ENCODE assay signal across 8 mouse cellular contexts in the genomic region with DNA sequence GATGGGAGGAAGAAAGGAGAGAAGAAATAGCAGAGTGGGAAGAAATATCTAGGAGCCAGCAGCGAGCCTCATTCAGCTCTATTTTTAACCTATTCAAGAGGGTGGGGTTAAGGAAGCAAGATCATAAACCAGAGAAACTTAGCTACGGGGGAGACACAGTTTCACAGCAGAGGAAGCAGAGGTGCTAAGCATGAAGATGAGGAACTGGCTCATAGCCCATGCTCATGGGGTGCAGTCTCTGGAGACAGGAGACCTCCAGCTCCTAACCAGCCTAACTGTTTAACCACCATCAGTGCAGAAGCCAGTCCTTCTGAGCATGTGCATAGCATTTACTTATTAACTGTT. TPM values are rescaled to one million over a fixed set of nuclear protein-coding genes. Genes with fewer than 3 reads are reported as not detected.
DNase-seq lines count a peak whose midpoint lies in the region; ATAC-seq and TF ChIP-seq lines count a peak whose summit lies in the region.
"Had no signal": no experiment of that assay in that cellular context is flagged by ENCODE, and none has a peak within 500 bp of the region (broad histone marks: within the 10 kb centered on the region; RNA-seq: fewer than 3 reads in every experiment).

No protein-coding gene starts in this region.

- DNase-seq in lung, adult 2 months = no peak
- no peak for DNase-seq in embryonic facial prominence, embryonic 10.5 days (ENCODE audit: low spot score)
- DNase-seq in urinary bladder, adult 2 months (ENCODE audit: low spot score) = no peak

- no peaks in the 10 kb centered on the region for H3K36me3 ChIP-seq in lung, embryonic 15.5 days
- H3K36me3 ChIP-seq in embryonic facial prominence, embryonic 10.5 days (replicated peaks) = no peaks in the 10 kb centered on the region
- H3K36me3 ChIP-seq in hindbrain, embryonic 12.5 days = no peaks in the 10 kb centered on the region
- H3K36me3 ChIP-seq in neural tube, embryonic 14.5 days (ENCODE audit: control insufficient read depth, insufficient read depth, low read length) = no peaks in the 10 kb centered on the region
- no peaks in the 10 kb centered on the region for H3K36me3 ChIP-seq in intestine, embryonic 15.5 days

- H3K9ac ChIP-seq in lung, embryonic 15.5 days = no peak overlapping the region
- no peak overlapping the region for H3K9ac ChIP-seq in hindbrain, embryonic 12.5 days
- no peak overlapping the region for H3K9ac ChIP-seq in neural tube, embryonic 14.5 days (replicated peaks; ENCODE audit: low read depth, low read length)
- H3K9ac ChIP-seq in intestine, embryonic 15.5 days = no peak overlapping the region
- H3K9ac ChIP-seq: liver, embryonic 14.5 days had no signal

- H3K4me2 ChIP-seq in lung, embryonic 15.5 days = no peak overlapping the region
- no peak overlapping the region; the same call in 1 of the 2 replicates for H3K4me2 ChIP-seq in hindbrain, embryonic 12.5 days (replicated peaks)
- H3K4me2 ChIP-seq in neural tube, embryonic 14.5 days (ENCODE audit: low read depth, low read length) = no peak overlapping the region
- no peak overlapping the region for H3K4me2 ChIP-seq in intestine, embryonic 15.5 days (replicated peaks)

- peaks cover 30% of the 10 kb centered on the region for H3K4me1 ChIP-seq in lung, embryonic 15.5 days
- H3K4me1 ChIP-seq in lung, adult 2 months (ENCODE audit: control insufficient read depth, insufficient read depth, low read length) = peaks cover 7% of the 10 kb centered on the region; the same call in 1 of the 2 replicates
- peaks cover 23% of the 10 kb centered on the region for H3K4me1 ChIP-seq in embryonic facial prominence, embryonic 10.5 days
- H3K4me1 ChIP-seq in hindbrain, embryonic 12.5 days = peaks cover 37% of the 10 kb centered on the region
- H3K4me1 ChIP-seq in neural tube, embryonic 14.5 days (ENCODE audit: control insufficient read depth, insufficient read depth, low read length) = peaks cover 25% of the 10 kb centered on the region
- H3K4me1 ChIP-seq in intestine, embryonic 15.5 days (replicated peaks) = peaks cover 4% of the 10 kb centered on the region; the same call in 1 of the 2 replicates

- WGBS in lung, embryonic 15.5 days = 30% methylated on average over 2 of the region's 2 CpGs
- 17% methylated on average over 2 of the region's 2 CpGs for WGBS in lung, adult 2 months
- WGBS in embryonic facial prominence, embryonic 10.5 days = 75% methylated on average over 2 of the region's 2 CpGs
- 69% methylated on average over 2 of the region's 2 CpGs for WGBS in hindbrain, embryonic 12.5 days
- 31% methylated on average over 2 of the region's 2 CpGs for WGBS in neural tube, embryonic 14.5 days
- 30% methylated on average over 2 of the region's 2 CpGs for WGBS in intestine, embryonic 15.5 days

- ATAC-seq in lung, embryonic 15.5 days (ENCODE audit: borderline replicate concordance, extremely low read depth, low FRiP score, low TSS enrichment) = no peak
- ATAC-seq in hindbrain, embryonic 12.5 days (ENCODE audit: low FRiP score) = no peak
- ATAC-seq in neural tube, embryonic 14.5 days (ENCODE audit: low read depth) = no peak
- ATAC-seq in intestine, embryonic 15.5 days = no peak

- no peak for TF ChIP-seq CTCF in lung, adult 2 months (IDR thresholded peaks at IDR 0.05; ENCODE audit: insufficient read depth, low read length)

- H3K27me3 ChIP-seq in lung, embryonic 15.5 days = no peaks in the 10 kb centered on the region
- H3K27me3 ChIP-seq in embryonic facial prominence, embryonic 10.5 days (replicated peaks; ENCODE audit: low read depth, poor library complexity, severe bottlenecking) = no peaks in the 10 kb centered on the region
- H3K27me3 ChIP-seq in hindbrain, embryonic 12.5 days = no peaks in the 10 kb centered on the region
- no peaks in the 10 kb centered on the region for H3K27me3 ChIP-seq in neural tube, embryonic 14.5 days (ENCODE audit: control insufficient read depth, insufficient read depth, low read length)
- H3K27me3 ChIP-seq in intestine, embryonic 15.5 days (replicated peaks) = no peaks in the 10 kb centered on the region

- no peak overlapping the region for H3K4me3 ChIP-seq in lung, embryonic 15.5 days
- no peak overlapping the region for H3K4me3 ChIP-seq in lung, adult 2 months (replicated peaks; ENCODE audit: extremely low read depth, low read depth, low read length)
- no peak overlapping the region for H3K4me3 ChIP-seq in embryonic facial prominence, embryonic 10.5 days
- no peak overlapping the region for H3K4me3 ChIP-seq in hindbrain, embryonic 12.5 days
- no peak overlapping the region for H3K4me3 ChIP-seq in neural tube, embryonic 14.5 days (ENCODE audit: low read depth, low read length)
- no peak overlapping the region for H3K4me3 ChIP-seq in intestine, embryonic 15.5 days (replicated peaks)

- peak overlapping the region; percentile 87 for H3K27ac ChIP-seq in lung, embryonic 15.5 days
- peak overlapping the region; percentile 35; the same call in 1 of the 2 replicates for H3K27ac ChIP-seq in embryonic facial prominence, embryonic 10.5 days (replicated peaks)
- peak overlapping the region; percentile 74 for H3K27ac ChIP-seq in hindbrain, embryonic 12.5 days
- peak overlapping the region; percentile 84 for H3K27ac ChIP-seq in neural tube, embryonic 14.5 days (ENCODE audit: low read depth, low read length)
- H3K27ac ChIP-seq in intestine, embryonic 15.5 days = no peak overlapping the region
- H3K27ac ChIP-seq: liver, embryonic 14.5 days had no signal

- H3K9me3 ChIP-seq in lung, embryonic 15.5 days = peaks cover 3% of the 10 kb centered on the region; the same call in 1 of the 2 replicates
- peaks cover 5% of the 10 kb centered on the region for H3K9me3 ChIP-seq in embryonic facial prominence, embryonic 10.5 days
- 0 out of 2 replicates have a peak, but pooled peaks cover 9% of the 10 kb centered on the region for H3K9me3 ChIP-seq in hindbrain, embryonic 12.5 days (replicated peaks)
- H3K9me3 ChIP-seq in neural tube, embryonic 14.5 days (ENCODE audit: control insufficient read depth, low read length) = no peaks in the 10 kb centered on the region
- H3K9me3 ChIP-seq in intestine, embryonic 15.5 days = no peaks in the 10 kb centered on the region

- TF ChIP-seq POLR2A in lung, adult 2 months (IDR thresholded peaks at IDR 0.05; ENCODE audit: borderline replicate concordance, extremely low read depth, low read depth, low read length) = no peak

RNA-seq across cellular contexts. Expression of a gene that starts 34.5 kb away (rescaled TPM):
- not detected in 2 replicates for polyA plus RNA-seq in lung, embryonic 15.5 days (2015; fragmentation: Nextera tagmentation; extraction: Ambion mirVana)
- polyA plus RNA-seq in lung, adult 2 months (2012; rRNA removed) = not detected in 2 replicates
- not detected in 2 replicates for polyA plus RNA-seq in embryonic facial prominence, embryonic 10.5 days (2016; fragmentation: Nextera tagmentation; extraction: Ambion mirVana)
- 0.10 and 0.17 TPM in 2 replicates for polyA plus RNA-seq in hindbrain, embryonic 12.5 days (2016; fragmentation: Nextera tagmentation; extraction: Ambion mirVana)
- polyA plus RNA-seq in neural tube, embryonic 14.5 days (2014; fragmentation: Nextera tagmentation; extraction: Ambion mirVana) = 0.79 and 0.87 TPM in 2 replicates
- polyA plus RNA-seq in intestine, embryonic 15.5 days (2015; fragmentation: Nextera tagmentation; extraction: Ambion mirVana) = not detected in 2 replicates
- polyA plus RNA-seq in urinary bladder, adult 2 months (2012; rRNA removed) = 0.07 TPM in 1 of 2 replicates, not detected in the other
- polyA plus RNA-seq: liver, embryonic 14.5 days had no signal
